Mouse (Mus musculus) lung, adult 2 months (tissue): ENCODE measurements around the gene Pnma1. TPM values are rescaled to one million over a fixed set of nuclear protein-coding genes. Genes with fewer than 3 reads are reported as not detected.
A peak's percentile ranks its signal among the peaks of the same experiment; 100 is the strongest.

Experiments
- DNase-seq: peaks from one replicate; pipeline ENCODE4 v3.0.0; 2022
- H3K4me1 ChIP-seq: fragments of 200-500 bp; 2 replicates; pipeline ENCODE4 v1.6.1; 2011; ENCODE audit warnings: low read length; ENCODE audit not compliant: control insufficient read depth, insufficient read depth
- H3K4me3 ChIP-seq: fragments of 200-500 bp; replicated peaks from 2 replicates; pipeline ENCODE3; 2011; ENCODE audit warnings: low read depth, mild to moderate bottlenecking, control low read depth, low read length; ENCODE audit errors: extremely low read depth
- CTCF ChIP-seq: fragments of 200-500 bp; IDR thresholded peaks from 2 replicates; pipeline ENCODE4 v1.5.1; 2011; ENCODE audit warnings: mild to moderate bottlenecking, low read length, control low read depth; ENCODE audit not compliant: insufficient read depth
- POLR2A ChIP-seq: fragments of 200-500 bp; IDR thresholded peaks from 2 replicates; pipeline ENCODE4 v1.6.1; 2011; ENCODE audit warnings: low read depth, mild to moderate bottlenecking, control low read depth, low read length, borderline replicate concordance; ENCODE audit errors: extremely low read depth
- WGBS: fragments of 180-500 bp; shearing (Covaris S2); methylation state at CpG from one replicate; pipeline ENCODE4 v1.1.7; 2018; 5-methylcytosine and 5-hydroxymethylcytosine counted together
- polyA plus RNA-seq: library from polyadenylated mRNA; depleted of rRNA; stranded (reverse); fragments of >200 nt; gene quantifications from 2 replicates; pipeline ENCODE4 v1.2.3, GENCODE M21; 2012; rRNA removed

The Pnma1 gene
- 0.84 and 1.3 TPM in 2 replicates for polyA plus RNA-seq

- no peaks in the 10 kb centered on the region for H3K4me1 ChIP-seq
- H3K4me3 ChIP-seq = peak within 1 kb of the TSS; percentile 60
- 2% methylated on average over 50 of the region's 50 CpGs for WGBS
- peak; percentile 54 for DNase-seq
- TF ChIP-seq CTCF = peak; percentile 65; the same call in 1 of the 2 replicates
- 0 out of 2 replicates have a peak, but pooled peaks have one; percentile 5 for TF ChIP-seq POLR2A
Observed at GRCm38 (mm10) chr12:84147954-84148621, at the start of gene Pnma1. Gene Pnma1 (minus strand): TSS chr12:84148489.

GRCm38 (mm10) chr12:84195195-84195594 lies 46.9 kb upstream of the Pnma1 start:
- Histone ChIP-seq H3K4me3 (no peak overlapping the region), H3K4me1 (peaks cover 24% of the 10 kb centered on the region)
- no peak for TF ChIP-seq CTCF
- DNase-seq = no peak
- WGBS = 48% methylated on average over 6 of the region's 6 CpGs

- 1% methylated on average over 13 of the region's 13 CpGs for WGBS
- H3K4me3 ChIP-seq = peak overlapping the region; percentile 12
- peaks cover 30% of the 10 kb centered on the region for H3K4me1 ChIP-seq
- DNase-seq = no peak
- TF ChIP-seq POLR2A (no peak), CTCF (no peak)
Observed at GRCm38 (mm10) chr12:84194400-84195109, 46.3 kb upstream of the Pnma1 start.

- Histone ChIP-seq H3K4me3 (peak overlapping the region; percentile 89), H3K4me1 (peaks cover 37% of the 10 kb centered on the region)
- WGBS = under 1% methylated on average over 48 of the region's 49 CpGs
- DNase-seq = peak; percentile 92
- TF ChIP-seq CTCF = no peak
- TF ChIP-seq POLR2A = peak; percentile 68; the same call in 1 of the 2 replicates
Observed at GRCm38 (mm10) chr12:84193642-84194399, 45.5 kb upstream of the Pnma1 start.

GRCm38 (mm10) chr12:84192741-84193641 lies 44.7 kb upstream of the Pnma1 start:
- Histone ChIP-seq H3K4me1 (peaks cover 44% of the 10 kb centered on the region), H3K4me3 (peak overlapping the region; percentile 89)
- peak; percentile 71 for DNase-seq
- no peak for TF ChIP-seq POLR2A
- WGBS = under 1% methylated on average over 98 of the region's 102 CpGs

- no peak for TF ChIP-seq CTCF
- no peak for TF ChIP-seq POLR2A
- H3K4me1 ChIP-seq = peaks cover 51% of the 10 kb centered on the region
- H3K4me3 ChIP-seq = peak overlapping the region; percentile 89
- WGBS = 5% methylated on average over 13 of the region's 13 CpGs
- no peak for DNase-seq
Observed at GRCm38 (mm10) chr12:84192280-84192679, 44.0 kb upstream of the Pnma1 start.

- no peak for DNase-seq
- WGBS = 24% methylated on average over 5 of the region's 5 CpGs
- H3K4me1 ChIP-seq = peaks cover 56% of the 10 kb centered on the region
- no peak for TF ChIP-seq CTCF
- no peak for TF ChIP-seq POLR2A
- no peak overlapping the region for H3K4me3 ChIP-seq
Observed at GRCm38 (mm10) chr12:84191770-84192169, 43.5 kb upstream of the Pnma1 start.

- no peak overlapping the region for H3K4me3 ChIP-seq
- peaks cover 62% of the 10 kb centered on the region for H3K4me1 ChIP-seq
- 76% methylated on average over 7 of the region's 7 CpGs for WGBS
- TF ChIP-seq POLR2A = no peak
- no peak for TF ChIP-seq CTCF
- no peak for DNase-seq
Observed at GRCm38 (mm10) chr12:84191190-84191589, 42.9 kb upstream of the Pnma1 start.
